Mouse (Mus musculus) adrenal gland, postnatal 36 days (tissue): ENCODE results near the gene Sema4a. TPM values are rescaled to one million over a fixed set of nuclear protein-coding genes. Genes with fewer than 3 reads are reported as not detected.

Experiments
- DNase-seq, 2 experiments: peaks; one replicate each; pipeline ENCODE4 v3.0.0; 2021; ENCODE audit warnings: mixed read lengths in 1 of 2
- total RNA-seq, 2 experiments: library from RNA; stranded (reverse); gene quantifications; 2 replicates each; pipeline ENCODE4 v1.2.3; 2021

Sema4a gene
- total RNA-seq, 2 experiments from 2014 or later: 8.9 to 12.6 TPM

DNA sequence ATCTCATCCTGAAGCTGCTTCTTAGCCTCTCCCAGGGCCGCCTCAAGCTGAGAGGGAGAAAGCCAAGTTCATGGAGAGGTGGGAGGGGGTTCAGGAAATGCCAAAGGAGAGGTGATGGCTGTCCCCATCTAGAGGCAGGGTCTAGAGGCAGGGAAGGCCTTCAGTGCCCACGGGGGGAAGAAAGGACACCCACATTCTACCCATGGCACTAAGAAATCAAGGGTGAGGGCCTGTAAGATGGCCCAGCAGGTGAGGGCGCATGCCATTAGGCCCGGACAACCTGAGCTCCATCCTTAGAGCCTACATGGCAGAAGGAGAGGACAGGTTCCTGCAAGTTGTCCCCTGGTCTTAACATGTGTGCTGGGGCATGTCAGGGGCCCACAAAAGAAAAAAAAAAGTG lies 25.9 kb upstream of the Sema4a start:
- no peak for DNase-seq

DNA sequence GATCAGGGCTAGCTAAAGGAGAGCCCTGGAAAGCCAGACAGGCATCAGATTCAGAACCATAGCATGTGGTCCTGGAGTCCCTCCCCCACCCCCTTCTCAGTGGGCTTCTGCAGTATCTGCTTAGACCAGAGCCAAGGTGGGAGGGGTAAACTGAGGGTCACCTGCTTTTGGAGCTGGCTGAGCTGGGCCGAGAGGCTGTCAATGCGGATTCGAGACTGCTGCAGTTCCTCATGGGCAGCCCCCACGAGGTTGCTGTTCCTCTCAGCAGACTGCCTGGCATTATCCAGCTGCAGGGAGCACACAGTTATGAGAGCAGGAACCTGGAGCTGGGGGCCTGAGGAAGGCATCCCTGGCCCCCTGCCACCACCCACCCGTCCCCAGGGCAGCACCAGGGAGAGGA lies 25.1 kb upstream of the Sema4a start:
- DNase-seq: no peak

DNA sequence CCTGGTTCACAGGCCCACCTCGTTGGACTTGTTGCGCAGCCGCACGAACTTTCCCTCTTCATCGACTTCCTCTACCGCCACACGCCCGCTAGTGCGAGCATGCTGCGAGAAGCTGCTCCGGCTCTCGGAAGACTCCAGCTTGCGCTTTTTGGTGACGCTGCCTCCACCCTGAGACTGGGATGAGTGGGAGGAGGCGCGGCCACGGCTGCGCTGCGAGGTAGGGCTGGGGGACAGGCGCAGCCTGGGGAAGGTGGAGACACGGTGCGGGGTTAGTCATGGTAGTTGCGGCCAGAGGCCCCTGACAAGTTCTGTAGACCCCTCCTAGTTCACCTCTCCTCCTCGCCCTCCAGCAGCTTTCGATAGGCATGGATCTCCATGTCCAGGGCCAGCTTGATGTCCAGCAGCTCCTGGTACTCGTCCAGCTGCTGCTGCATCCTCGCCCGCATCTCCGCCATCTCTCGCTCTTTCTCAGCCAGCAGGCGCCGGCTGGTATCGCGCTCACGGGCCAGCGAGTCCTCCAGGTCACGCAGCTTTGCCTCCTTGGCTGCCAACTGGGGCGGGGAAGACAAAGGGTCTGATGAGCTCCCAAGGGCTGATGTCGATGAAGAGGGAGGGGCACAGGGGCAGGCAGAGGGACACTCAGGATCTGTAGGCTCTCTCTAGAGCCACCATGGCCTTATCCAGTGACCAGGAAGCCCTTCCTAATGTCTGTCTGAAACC lies 23.8 kb upstream of the Sema4a start:
- DNase-seq: no peak

DNA sequence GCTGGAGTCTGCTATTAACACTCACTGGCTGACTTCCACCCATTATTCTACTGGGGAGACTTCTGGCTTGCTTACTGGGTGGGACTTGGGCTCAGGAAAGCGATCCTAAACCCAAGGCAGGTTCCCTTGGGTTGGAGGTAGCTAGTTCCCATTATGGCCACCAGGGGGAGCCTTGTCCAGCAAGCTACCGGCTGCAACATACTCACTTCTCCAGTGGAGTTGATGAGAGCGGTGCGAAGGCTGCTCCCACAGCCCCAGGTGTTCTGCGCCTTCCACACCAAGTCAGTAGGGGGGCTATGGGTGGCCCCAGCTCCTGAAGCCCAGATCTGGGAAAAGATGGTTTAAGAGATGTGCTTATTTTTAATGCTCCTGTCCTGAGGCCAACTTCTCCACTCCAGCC lies 22.6 kb upstream of the Sema4a start:
- DNase-seq: peak; percentile 80 to 85

DNA sequence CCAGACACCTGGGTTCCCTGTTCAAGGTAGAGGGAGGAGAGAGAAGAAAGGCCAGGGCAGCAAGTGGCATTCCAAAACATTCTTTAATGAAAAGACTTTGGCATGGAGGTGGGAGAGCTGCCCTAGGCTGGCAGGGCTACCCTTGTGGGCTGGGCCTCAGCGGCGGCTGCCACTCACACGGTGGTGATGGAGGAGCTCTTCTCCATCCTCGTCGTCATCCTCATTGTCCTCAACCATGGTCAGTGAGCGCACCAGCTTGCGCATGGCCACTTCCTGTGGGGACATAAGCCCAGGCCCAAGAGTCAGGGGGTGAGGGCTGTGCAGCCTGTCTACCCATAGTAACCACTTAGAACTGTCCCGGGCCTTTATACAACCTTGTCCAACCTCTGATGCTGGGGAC lies 22.2 kb upstream of the Sema4a start:
- DNase-seq: no peak

DNA sequence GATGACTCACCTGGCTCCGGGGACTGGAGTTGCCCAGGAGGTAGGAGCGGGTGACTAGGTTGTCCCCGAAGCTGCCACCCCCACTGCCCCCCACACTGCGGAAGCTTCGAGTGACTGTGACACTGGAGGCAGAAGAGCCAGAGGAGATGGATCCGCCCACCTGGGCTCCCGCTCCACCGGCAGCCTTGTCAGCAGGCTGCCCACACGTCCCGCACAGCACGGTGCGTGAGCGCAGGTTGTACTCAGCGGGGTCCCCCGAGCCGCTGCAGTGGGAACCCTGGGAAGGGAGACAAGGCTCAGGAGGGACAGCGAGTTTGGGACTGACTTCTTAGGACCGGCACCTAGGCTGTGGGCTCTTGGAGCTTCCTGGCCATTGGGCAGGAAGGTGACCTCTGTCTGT lies 21.4 kb upstream of the Sema4a start:
- DNase-seq: no peak

DNA sequence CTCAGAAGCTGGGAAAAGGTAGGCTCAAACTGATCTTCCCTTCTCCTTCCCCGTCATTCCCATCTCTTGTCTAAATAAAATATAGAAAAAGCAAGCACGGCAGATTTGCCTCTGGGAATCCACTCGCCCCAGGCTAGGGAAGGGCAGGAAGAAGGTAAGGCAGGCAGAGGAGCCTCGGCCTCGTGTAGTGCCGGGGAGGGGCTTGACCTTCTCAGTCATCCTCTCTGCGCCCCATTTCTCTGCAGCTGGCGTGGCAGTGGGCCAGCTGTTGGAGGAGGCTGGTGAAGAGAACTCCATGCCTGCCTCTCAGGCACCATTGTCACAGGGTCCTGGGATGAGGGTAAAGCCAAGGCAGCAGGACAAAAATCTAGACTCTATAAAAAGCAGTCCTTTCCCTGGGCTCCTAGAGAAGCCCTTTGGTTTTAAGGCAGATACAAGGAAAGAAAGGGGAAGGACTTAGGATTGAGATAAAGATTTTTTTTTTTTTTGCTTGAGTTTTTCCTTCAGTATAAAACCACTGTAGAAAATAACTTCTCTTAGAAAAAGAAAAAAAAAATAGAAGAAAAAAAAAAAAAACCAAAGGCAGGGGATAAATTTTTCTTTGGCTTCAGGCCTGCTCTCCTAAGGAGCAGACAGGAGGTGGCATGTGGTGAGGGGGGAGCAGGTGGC lies 20.5 kb upstream of the Sema4a start:
- DNase-seq: no peak

DNA sequence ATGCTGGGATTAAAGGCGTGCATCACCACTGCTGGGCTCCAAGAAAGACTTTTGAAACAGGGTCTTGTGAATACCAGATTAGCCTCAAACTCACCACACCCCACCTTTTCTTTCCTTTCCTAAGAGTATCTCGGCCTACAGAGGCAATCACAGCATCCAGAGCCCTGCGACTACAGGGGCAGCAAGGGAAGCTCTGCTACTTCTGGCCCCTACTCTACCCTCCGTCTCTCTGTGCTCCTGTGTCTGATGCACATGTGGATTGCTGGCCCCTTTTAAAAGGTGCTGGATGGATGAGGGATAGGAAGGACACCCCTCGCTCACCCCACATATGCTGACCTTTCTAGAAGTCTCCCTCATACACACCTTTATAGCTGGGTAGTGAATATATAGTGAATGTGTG lies 19.7 kb upstream of the Sema4a start:
- no peak for DNase-seq

DNA sequence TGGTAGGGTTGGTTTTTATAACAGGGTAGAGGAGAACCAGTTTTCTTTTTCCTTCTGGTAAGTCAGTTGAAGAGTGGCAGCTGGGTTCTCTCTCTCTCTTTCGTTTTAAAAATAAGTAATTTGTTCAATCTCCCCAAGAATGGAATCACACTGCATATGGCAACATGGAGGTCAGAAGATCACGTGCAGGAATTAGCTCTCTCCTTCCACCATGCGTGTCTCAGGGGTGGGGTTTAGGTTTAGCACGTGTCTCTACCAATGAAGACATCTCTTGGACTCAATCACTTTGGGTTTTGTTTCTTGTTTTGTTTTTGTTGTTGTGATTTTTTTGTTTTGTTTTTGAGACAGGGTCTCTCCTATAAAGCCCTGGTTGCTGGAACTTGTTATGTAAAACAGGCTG lies 18.8 kb upstream of the Sema4a start:
- no peak for DNase-seq

DNA sequence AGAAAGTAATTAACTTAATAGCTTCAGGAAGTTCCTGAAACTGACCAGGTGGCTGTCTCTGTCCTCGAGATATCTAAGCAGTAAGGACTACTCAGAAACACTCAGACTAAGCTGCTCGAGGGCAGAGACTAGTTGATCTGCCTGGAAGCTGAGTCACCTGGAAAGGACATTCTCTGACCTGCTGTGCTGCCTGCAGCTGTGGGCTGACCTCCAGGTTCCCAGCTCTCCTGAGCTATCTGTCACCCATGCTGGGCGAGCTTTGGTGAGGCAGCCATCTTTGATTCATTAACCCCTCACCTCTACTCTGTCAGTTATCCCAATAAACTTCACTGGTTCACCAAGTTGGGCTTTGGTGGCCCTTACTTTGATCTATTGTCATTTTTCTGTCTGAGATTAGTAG lies 18.2 kb upstream of the Sema4a start:
- DNase-seq: no peak

DNA sequence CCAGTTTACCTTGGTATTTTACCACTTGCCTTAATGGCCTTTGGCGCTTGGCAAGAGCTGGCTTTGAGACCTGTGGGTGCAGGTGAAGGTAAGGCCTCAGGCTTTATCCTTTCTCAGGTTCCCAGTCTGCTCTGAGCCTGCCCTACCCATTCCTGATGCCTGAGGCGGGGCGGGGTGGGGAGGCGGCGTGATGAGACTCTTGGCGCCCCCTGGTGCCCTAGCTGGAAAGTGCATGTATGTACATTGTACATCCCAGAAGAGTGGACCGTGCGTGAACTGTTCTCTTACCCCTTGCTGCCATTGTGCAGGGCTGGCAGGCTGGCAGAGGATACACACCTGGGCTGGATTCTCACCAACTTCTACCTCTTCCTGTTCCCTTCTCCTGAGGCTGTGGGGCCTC lies 16.8 kb upstream of the Sema4a start:
- peak; percentile 85 to 89 for DNase-seq

DNA sequence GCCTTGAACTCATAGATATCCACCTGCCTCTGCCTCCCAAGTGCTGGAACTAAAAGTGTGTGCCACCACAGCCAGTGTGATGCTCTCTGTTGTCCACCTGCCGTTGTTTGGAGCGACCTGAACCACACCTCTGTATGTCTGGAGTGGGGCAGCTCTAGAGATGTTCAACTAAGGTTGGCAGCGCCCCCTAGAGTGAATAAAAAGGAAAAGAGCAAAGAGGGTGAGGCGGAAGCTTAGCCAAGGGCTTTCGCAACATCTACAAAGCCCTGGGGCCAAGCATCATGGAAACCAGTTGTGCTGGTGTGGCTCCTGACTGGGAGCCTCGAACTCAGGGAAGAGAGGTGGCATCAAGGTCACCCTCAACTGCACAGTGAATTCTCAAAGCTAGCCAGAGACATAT lies 15.4 kb upstream of the Sema4a start:
- no peak for DNase-seq

DNA sequence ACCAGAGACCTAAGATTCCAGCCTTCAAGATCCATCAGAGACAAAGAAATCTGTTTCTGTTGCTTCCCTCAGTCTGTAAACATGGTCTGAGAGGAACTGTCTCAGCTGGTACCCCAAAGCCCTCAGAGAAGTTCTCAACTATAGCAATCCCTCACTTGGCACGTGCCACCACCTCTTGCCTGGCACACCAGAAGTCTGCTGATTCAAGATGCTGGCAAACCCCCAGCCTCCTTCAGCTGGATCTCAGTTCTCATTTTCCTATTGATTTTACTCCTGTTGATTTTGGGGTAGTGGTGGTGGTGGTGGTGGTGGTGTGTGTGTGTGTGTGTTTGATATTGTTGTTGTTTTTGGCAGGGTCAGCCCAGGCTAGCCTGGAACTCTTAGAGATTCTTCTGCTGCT lies 12.6 kb upstream of the Sema4a start:
- DNase-seq: no peak

DNA sequence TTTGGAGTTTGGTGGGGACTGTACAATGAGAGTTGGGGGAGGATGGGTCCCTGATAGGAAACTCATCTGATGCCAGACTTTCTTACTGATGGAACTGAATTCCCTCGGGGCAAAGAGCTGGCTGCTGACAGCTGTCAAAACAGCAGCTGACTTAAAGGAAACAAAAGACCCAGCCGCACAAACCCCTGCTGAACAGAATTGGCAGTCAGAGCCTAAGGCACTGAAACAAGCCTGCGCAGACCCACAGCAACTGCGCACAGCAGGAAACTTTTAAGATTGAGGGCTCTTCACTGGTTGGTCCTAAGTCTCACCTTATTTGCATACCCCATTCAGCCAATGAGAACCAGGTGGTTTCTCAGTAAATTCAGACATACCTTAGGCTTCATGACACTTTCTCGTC lies 12.0 kb upstream of the Sema4a start:
- no peak for DNase-seq

DNA sequence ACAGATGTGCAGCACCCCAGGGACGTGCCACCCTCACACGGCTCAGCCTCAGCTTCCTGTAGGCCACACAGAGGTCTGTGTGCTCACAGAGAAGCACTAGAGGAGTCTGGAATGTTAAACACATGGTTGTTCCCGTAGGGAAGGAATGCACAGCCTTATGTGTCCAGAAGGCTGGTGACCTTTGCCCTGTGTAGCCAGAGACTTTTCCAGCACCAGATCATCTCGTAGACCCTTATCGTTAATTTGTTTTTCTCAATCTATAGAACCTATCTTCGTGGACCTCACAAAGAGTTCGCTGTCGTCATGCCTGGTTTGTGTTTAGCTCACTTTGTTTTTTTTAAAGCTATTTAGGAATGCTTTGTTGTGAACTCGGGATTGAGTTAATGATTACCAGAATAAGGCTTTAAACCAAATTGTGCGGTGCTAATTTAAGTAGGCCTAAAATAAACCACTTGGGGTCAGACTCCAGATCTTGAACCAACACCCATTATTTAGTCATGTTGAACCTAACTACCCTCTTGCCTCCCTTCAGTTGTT lies 10.0 kb upstream of the Sema4a start:
- no peak for DNase-seq

DNA sequence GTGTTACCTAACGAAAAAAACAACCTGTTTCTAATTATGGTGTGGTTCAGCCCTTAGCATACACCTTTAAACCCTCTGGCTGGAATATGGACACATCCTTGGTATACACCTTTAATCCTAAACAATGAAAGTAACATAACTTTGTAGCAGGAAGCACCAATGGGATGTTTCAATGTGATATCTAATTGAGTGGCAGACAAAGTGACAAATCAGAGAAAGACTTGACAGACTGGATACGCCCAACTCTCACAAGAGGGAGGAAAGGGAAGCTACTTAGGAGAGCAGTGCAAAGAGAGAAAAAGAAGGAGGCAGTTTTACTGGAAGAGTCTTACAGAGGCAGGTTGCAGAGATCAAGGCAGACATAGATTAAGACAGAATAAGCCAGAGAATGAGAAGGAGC lies 8.5 kb upstream of the Sema4a start:
- DNase-seq: no peak

DNA sequence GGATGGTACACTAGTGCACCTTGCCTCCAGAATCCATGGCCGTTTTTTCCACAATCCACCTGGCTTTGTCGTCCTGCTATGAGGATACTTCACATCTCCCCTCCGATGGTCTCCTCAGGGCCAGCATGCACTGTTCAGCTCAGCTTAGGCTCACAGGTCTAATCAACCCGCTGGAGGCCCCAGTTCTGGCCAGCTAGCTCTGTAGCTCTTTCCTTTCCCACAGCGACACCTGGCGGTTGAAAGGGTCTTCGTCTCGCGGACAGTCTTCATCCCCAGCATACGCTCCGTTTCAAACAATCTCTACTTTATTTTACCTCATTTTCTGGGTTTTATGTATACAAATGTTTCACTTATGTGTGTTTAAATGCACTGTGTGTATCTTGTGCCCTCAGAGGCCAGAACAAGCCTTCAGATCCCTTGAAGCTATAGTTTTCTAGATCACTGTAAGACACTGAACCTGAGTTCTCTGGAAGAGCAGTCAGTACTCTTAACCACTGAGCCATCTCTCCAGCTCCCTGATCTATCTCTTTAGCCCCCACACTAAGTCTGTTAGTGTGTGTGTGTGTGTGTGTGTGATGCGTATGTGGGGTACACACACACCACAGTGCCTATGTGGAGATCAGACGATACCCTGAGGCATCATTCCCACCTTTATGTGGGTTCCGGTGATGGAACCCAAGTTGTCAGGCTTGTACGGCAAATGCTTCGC lies 6.3 kb upstream of the Sema4a start:
- DNase-seq: peak; percentile 92

DNA sequence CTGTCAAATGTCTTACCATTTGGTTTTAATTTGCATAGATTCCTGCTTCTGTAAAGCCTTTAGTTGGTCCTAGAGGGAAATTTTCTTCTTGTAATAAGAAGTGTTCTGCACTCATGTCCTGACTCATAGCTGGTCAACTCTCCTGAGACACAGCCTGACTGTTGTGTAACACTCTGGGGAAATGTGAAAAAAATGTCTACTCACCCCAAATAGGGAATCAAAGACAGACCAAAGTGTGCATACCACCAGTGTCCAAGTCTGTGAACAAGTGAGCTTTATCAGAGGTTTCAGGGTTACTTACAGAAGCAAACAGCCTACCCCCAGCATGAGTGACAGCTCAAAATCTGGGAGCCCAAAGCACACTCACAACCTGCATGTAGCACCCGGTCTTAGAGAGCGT lies 4.1 kb upstream of the Sema4a start:
- no peak for DNase-seq

DNA sequence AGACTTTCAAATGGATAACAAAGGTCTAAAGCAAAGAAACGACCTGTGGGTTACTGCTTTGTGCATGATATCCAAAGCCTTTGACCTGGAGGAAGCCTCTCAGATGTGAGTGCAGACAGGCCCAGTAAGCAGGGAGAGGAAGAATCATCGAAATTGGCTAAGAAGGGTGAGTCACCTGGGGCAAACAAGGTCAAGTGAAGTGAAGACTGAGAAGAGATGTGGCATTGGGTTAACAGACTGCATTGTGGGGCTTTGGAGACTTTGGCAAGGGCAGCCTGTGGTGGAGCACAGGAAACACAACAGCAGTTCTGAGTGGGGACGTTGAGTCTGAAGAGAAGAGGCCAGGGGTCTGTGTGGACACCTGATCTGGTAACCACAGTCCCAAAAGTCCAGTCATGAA lies 3.4 kb upstream of the Sema4a start:
- no peak for DNase-seq

DNA sequence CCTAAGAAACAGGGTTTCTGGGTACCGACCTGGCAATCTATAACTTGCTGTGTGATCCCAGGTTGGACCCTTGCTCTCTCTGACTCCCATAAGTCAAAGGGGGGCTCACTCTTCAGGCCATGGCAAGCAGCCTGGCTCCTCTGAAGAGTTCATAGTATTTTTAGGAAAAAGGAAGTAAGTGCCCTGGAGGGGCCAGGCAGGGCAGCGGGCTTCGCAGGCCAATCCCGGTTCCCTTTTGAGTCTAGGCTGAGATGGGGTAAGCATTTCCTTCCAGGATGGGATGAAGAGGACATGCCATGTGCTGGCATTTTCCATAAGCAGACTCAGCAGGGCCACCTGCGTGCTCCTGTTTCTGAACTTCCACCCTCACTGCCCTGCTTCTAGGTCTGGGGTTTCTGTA lies 953 bp downstream of the Sema4a start:
- DNase-seq: no peak

DNA sequence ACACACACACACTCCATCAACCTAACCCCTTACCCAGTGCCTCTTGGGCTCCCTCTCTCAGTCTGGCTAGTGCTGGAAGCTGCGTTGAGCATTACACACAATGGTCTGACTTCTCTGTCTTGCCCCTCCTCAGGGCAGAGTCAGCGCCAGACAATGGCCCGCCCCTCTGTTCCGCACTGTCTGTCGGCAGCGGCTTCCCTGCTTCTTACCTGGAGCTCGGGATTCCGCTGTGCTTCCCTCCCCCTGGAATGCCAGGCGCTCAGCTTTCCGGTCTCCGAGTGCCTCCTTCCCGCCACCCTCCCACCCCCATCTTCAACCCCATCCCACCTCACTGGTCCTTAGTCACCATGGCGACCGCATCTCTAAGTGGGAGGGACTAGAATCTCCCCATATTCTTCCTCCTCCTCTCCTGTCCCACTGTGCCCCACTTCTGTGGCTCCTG lies 2.2 kb downstream of the Sema4a start:
- no peak for DNase-seq

DNA sequence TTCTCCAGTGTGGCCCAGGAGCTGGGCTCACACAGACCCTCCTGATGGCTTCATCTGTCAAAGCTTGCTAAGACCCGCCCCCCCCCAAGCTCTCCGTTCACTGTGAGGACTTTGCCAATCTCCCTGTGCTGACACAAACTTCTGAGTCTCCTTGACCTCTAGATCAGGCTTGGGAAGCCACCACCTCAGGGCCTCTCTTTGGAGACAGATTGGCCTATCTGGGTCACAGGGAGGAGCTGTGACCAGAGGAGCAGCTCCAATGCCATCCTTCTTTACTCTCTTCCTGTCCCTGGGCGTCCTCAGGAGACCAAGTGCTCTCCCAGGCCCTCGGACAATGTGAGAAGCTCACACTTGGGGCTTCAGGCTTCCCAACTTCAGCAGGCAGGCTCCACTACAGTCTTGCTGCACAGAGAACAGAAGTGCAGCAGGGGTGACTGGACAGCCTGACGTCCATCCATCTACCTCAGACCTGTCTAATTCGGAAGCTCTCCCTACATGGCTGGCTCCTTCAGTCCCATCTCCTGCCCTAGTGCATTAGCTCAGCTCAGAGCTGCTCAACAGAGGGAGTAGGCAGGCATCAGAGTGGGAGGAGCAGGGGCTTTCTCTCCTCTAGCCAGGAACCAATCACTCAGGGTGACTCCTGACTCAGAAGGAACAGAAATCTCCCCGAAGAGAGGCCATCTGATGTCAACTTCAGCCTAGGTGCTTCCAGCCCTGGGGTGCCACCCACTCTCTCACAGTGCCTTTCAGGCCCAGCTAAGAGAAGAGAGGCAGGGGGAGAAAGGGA lies 4.0 kb downstream of the Sema4a start:
- DNase-seq: no peak
